Mouse (Mus musculus): ENCODE results near the gene Ankfy1. TPM values are rescaled to one million over a fixed set of nuclear protein-coding genes. Genes with fewer than 3 reads are reported as not detected.

The Ankfy1 gene
- polyA plus RNA-seq (2014; fragmentation: Illumina TruSeq; extraction: RNeasy Lipid Tissue Mini Kit (QIAGEN cat#74804); ENCODE audit: low read depth, low replicate concordance): 57.7 TPM

DNA sequence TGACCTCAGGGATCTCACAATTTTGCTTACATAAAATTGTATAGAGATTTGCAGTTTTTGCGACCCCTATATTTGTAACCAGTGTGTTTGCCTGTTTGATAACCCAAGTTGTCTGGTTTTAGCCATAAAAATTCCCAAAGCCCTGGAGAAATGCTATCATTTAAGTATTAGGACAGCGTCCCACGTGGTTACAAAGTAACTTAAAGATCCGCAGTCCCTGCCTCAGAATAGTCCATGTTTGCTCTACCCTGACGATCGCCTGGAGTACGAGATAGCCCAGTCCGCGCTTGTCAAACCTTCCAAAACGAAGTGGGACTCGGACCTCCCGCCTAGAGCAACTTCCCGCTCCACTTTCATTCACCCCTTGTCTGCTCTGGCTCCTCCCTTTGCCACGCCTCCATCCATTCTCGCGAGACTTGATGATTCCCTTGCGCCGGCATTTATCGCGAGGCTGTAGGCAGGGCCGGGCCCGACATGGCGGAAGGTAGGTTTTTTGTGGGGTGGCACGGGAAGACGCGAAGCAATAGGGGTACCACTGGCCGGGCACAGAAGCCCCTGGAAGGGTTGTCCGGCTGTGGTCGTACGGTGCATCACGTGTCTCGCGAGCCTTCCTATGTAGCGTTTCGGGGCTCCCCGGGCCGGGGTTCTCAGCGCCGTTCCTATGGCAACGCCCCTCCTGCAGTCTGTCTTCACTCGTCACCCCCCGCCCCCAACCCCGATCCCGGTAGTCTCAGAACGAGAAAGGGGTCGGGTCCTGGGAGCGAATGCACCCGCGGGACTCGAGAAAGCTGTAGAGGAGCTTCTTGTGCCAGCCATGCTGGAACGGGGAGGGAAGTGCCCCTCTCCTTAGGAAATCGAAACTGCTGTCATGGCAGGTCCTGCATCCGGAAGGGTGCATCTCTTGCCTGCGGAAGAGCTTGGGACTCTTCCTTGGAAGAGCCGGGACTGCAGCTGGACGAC lies at the start of gene Ankfy1:
TSS of gene Ankfy1 (plus strand) at position 456 of the 960 bp plus-strand sequence.

DNA sequence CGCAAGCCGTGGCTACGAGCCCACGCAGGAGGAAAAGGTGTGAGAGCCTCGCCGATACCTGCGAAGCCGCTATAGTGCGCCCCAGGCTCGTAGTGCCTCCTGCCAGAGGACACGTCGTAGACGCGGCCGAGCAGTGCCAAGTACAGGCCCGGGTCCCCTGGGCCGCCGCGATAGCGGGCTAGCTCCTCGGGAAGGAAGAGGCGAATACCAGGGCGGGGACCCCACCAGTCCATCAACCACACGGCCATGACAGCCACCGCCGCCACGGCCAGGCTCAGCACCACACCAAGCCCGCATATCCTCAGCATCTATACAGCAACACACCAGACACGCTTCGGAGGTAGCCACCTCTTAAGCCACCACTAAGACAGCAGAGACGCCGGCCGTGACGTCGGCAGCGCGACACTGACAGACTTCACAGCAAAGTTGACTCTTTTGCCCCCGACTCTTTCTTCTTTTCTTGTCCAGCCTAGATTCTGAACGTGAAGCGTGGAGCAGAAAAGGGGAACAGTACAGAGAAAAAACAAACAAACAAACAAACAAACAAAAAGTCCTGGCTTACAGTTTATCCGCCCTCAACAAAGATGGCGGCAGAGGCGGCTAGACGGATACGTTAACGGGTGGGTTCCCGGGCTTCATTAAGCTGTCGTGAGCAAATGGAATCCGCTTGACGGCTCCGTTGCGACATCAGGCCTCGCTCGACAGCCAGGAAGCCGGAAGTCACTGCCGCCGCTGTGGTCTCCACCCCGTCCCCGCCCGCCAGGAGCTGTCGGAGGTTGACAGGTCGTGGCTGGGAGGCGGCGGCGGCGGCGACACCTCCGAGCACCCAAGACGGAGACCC lies 105.9 kb downstream of the Ankfy1 start, which contains the start of the genes Cyb5d2 and Zzef1:
TSS of gene Cyb5d2 (minus strand) at position 688 of the 841 bp plus-strand sequence.
TSS of gene Zzef1 (plus strand) at position 772 of the 841 bp plus-strand sequence.

Other genes with a start within 250 kb of the Ankfy1 start
- 14.2 TPM for gene Mybbp1a, start 248.7 kb upstream of the Ankfy1 start, polyA plus RNA-seq (2014; fragmentation: Illumina TruSeq; extraction: RNeasy Lipid Tissue Mini Kit (QIAGEN cat#74804); ENCODE audit: low read depth, low replicate concordance)
- 0.66 TPM for gene Spns2, start 200.1 kb upstream of the Ankfy1 start, polyA plus RNA-seq (2014; fragmentation: Illumina TruSeq; extraction: RNeasy Lipid Tissue Mini Kit (QIAGEN cat#74804); ENCODE audit: low read depth, low replicate concordance)
- gene Spns3, start 139.5 kb upstream of the Ankfy1 start, polyA plus RNA-seq (2014; fragmentation: Illumina TruSeq; extraction: RNeasy Lipid Tissue Mini Kit (QIAGEN cat#74804); ENCODE audit: low read depth, low replicate concordance): not detected
- gene Ube2g1, start 82.7 kb upstream of the Ankfy1 start, polyA plus RNA-seq (2014; fragmentation: Illumina TruSeq; extraction: RNeasy Lipid Tissue Mini Kit (QIAGEN cat#74804); ENCODE audit: low read depth, low replicate concordance): 149 TPM
- gene Cyb5d2, start 106.1 kb downstream of the Ankfy1 start, polyA plus RNA-seq (2014; fragmentation: Illumina TruSeq; extraction: RNeasy Lipid Tissue Mini Kit (QIAGEN cat#74804); ENCODE audit: low read depth, low replicate concordance): 10.1 TPM
- 35.0 TPM for gene Zzef1, start 106.2 kb downstream of the Ankfy1 start, polyA plus RNA-seq (2014; fragmentation: Illumina TruSeq; extraction: RNeasy Lipid Tissue Mini Kit (QIAGEN cat#74804); ENCODE audit: low read depth, low replicate concordance)